Mouse (Mus musculus): ENCODE measurements around the gene Slc33a1.
A peak's percentile ranks its signal among the peaks of the same experiment; 100 is the strongest.

Gene Slc33a1

DNA sequence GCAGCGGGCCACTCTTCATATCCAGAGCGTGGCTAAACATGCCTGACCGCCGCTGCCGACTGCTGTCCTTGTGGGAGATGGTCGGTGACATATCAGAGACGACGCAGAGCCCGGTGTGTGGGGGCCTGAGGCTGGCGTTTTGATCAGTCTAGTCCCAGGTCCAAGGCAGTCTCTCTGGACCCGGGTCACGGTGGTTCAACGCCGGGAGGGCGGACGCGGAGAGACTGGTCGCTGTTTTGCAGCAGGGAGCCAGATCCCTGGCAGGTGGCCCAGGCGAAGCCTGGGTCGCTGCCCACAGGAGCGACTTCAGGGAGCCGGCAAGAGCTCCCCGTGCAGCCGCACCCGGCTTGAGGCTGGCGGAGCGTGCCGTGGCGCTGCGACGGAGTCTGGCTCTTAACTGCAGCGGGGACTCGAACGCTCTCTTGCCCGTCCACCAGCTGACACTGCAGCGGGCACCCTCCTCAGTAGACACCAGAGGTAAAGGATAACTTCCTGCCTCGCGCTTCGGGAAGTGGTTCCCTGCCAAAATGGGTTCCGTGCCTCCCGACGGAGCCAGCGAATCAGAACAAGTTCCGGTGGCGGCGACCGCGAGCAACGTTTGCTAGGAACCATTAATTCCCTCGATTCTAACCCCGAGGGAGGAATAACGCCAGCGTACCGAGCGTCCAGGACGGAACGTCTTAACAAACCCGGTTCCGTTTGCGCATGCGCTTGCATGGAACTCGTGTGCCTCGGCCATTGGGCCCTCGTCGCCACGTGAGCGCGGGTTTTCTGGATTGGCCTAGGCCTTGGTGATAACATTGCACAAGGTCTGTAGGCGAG is at the start of gene Slc33a1:
TSS of gene Slc33a1 (minus strand) at position 669 of the 822 bp plus-strand sequence.
- DNase-seq (ENCODE audit: low read depth): peak; percentile 100

DNA sequence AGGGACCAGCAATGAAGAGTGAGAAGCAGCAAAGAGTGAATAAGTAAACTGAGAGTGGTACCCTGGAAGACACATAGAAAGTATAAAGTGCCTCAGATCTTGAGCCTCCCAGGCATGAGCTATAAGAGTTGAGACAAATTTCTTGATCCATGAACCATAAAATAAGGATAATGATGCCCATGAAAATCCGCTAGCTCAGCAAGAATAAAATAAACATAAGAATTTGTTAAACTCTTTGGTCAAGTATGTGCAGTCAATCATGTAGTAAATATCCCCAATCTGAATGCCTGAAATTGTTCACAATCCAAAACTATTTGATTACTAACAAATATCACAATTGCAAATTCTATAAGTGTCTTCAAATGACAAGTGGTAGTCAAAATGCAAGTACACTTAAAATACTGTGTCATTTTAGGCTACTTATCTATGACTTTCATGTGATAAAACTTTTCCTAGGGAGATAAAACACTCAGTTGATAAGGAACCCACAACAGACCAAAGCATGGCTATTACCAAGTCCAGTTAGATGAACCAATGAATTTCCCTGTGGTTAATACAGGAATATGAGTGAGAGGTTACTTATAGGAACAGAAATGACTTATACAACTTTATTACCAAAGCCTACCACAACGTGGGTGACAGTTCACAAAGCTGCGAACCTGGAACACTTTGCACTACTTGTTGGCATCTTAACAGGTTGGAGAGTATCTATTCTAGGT is 24.3 kb upstream of the Slc33a1 start:
- no peak for DNase-seq (ENCODE audit: low read depth)

DNA sequence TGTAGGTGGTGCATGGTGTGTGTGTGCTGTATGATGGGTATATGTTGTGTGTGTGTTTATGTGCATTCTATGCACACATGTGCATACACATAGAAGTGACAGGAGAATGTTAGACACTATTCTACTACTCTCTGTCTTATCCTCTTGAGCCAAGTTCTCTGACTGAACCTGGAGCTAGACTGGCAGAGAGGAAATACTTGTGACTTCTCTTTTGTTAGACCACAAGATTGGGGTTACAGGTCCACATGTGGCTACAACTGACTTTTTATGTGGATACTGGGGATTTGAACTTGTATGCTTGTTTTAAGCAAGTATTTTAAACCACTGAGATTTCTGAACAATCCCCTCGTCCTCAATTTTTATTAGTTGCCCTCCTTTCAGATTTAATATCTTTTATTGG is 22.1 kb upstream of the Slc33a1 start:
- no peak for DNase-seq (ENCODE audit: low read depth)

DNA sequence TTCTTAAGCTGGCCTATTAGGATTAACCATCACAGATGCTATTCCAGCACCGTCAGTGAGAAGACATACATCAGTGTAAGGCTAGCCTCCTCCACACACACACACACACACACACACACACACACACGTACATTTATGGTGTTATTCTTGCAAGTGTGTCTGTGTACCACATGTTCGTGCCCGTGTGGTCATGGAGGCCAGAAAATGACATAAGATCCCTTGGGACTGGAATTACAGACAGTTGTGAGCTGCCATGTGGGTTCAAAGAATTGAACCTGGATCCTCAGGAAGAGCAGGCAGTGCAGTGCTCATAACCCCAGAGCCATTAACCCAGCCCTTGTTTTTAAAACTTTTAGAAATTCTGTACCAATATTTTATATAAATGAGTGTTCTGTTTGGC is 13.3 kb upstream of the Slc33a1 start:
- no peak for DNase-seq (ENCODE audit: low read depth)

DNA sequence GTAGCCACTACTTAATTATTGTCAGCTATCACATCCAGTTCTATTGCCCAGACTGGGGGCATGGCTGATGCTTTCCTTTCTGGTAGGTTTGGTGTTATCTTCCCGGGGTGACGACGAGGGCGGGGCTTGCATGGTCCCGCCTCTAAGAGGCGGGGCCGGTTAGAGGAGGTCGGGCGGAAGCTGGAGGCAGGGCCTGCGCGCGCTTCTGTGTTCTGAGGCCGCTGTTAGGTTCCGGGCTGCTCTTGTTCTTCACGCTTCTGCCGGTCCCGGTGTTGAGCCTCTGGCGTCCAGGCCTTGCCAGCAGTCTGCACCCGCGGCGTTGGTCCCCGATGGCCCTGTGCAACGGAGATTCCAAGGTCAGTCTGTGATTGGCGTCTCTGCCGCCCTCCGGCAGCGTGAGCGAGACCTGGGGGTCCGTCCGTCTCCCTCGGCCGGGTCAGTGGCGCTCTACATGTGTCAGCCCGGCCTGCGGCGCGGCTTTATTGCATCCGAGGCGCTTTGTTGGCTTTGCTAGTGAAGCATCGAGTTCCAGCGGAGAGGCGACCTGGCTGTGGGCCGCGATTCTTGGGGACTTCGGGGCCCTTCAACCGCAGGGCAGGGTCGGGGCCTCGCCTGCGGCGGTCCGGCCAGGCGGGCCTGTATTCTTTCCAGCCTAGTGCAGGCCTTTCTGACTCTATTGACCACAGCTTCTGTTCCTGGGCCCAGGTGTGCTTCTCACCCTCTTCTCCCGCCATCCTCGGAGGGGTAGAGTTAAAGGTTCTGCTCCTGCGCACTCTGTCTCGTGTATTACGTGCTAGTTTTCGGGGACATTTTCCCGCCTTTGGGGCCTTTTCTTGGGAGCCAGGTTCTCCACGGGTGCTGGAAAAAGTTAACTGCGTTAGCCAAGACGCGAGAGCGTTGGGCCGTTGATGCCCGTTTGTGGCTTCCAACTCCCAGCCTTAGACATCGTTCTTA is 11.7 kb upstream of the Slc33a1 start, which contains the start of gene Gmps:
TSS of gene Gmps (plus strand) at position 152 of the 954 bp plus-strand sequence.
- DNase-seq (ENCODE audit: low read depth): peak; percentile 98

DNA sequence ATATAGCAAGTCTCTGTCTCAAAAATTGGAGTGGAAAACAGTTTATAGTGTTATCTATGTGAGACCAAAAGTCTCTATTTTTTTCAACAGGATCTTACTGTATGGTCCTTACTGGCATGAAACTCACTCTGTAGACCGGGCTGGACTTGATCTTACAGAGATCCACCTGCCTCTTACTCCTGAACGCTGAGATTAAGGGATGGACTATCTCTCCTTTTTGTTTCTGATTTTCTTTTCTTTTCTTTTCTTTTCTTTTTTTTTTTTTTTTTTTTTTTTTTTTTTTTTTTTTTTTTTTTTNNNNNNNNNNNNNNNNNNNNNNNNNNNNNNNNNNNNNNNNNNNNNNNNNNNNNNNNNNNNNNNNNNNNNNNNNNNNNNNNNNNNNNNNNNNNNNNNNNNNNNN is 1.4 kb upstream of the Slc33a1 start:
- no peak for DNase-seq (ENCODE audit: low read depth)

DNA sequence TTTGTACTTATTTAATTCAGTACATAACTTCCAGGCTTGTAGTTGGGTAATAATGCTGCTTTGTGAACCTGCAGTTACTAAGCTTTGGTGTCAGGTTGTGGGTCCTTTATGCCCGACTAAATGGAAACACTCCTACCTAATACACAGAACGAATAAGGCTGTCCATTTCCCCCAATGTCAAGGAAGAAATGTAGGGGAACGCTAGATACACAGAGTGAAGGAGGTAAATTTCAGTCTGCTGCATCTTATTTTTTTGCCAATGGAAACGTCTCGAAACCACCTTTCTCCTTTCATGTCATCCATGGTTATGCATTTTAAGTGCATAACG is 318 bp upstream of the Slc33a1 start:
- no peak for DNase-seq (ENCODE audit: low read depth)

DNA sequence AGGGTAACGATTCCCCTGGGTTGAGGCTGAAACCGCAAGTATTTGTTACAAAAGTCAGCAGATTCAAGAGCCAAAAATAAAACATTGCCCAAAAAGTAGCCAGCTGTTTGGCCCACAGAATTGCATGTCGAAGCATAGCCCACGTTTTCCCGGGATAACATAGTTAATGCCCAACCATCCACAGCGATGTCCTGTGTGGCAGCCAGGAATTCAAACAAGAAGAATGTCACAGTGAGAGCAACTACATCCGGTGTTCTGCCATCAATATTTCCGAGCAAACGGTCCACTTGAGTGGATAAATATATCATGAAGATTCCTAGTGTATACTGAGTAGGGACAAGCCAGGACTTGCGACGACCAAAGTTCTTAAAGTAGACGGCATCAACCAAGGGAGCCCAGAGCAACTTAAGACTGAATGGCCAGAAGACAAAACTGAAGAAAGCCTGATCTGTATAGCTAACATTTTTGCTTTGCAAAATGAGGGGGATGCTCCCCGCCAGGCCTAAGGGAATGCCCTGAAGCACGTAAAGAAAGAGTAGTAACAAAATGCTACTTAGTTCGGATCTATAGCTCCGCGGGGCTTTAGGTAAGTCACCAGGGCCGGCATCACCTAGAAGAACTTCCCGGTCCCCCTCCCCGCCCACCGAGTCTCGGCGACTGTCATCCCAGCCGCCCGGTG is 1.0 kb downstream of the Slc33a1 start:
- DNase-seq (ENCODE audit: low read depth): peak; percentile 48

DNA sequence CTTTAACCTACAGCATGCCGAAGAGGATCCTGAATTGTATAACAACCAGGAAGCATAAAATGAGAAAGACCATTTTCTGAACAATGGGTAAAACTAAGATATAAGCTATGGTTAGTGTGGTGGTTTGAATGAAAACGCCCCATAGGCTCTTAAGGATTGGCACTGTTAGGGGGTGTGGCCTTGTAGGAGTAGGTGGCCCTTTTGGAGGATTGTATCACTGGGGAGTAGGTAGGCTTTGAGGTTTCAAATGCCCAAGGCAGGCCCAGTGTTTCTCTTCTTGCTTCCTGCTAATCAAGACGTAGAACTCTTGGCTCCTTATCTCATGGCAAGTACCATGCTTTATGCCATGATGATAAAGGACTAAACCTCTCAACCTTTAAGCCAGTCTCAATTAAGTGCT is 14.7 kb downstream of the Slc33a1 start:
- no peak for DNase-seq (ENCODE audit: low read depth)

DNA sequence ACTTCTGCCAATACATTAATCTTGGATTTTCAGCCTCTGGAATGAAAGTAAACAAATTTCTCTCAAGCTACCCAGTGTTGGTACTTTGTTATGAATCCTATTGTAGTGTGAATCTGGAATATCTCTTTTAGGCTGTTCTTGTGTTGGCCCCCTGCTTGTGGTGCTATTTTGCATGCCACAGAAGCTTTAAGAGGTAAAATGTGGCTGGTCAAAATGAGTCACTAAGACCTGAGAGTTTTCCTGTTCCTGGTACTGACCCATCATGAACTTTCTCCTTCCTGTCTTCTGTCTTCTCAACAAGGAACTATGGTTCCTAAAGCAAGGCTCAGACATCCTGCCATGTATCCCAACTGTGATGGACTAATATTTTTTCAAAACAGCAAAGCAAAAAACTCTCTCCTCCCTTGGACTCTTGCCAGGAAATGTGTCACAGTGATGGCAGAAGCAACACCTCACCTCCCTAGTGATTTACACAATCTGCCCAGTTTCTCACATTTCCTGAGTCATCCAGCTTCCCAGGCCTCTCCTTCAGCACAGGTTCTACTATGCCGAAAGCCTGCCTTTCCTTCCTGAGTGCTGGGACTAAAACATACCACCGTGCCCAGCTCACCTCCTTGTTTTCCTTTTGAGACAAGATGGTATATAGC is 23.2 kb downstream of the Slc33a1 start:
- no peak for DNase-seq (ENCODE audit: low read depth)

DNA sequence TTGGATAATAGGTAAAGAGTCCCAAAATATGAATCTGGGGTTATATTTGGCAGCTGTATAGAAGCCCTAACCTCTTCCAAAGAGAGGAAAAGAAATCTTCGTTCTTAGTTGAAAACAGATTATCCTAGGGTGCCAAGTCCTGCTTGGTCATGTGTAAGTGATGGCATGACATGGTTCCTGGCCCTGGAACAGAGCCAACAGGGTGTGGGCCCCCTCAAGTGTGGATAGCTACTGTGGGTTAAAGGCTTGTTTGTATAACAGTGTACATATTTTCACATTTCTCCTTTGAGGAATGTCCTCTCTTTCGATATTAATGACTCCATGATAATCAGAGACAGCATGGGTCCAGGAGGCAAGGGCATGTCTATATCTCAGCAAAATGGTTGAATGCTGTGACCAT is 25.6 kb downstream of the Slc33a1 start:
- DNase-seq (ENCODE audit: low read depth): no peak

DNA sequence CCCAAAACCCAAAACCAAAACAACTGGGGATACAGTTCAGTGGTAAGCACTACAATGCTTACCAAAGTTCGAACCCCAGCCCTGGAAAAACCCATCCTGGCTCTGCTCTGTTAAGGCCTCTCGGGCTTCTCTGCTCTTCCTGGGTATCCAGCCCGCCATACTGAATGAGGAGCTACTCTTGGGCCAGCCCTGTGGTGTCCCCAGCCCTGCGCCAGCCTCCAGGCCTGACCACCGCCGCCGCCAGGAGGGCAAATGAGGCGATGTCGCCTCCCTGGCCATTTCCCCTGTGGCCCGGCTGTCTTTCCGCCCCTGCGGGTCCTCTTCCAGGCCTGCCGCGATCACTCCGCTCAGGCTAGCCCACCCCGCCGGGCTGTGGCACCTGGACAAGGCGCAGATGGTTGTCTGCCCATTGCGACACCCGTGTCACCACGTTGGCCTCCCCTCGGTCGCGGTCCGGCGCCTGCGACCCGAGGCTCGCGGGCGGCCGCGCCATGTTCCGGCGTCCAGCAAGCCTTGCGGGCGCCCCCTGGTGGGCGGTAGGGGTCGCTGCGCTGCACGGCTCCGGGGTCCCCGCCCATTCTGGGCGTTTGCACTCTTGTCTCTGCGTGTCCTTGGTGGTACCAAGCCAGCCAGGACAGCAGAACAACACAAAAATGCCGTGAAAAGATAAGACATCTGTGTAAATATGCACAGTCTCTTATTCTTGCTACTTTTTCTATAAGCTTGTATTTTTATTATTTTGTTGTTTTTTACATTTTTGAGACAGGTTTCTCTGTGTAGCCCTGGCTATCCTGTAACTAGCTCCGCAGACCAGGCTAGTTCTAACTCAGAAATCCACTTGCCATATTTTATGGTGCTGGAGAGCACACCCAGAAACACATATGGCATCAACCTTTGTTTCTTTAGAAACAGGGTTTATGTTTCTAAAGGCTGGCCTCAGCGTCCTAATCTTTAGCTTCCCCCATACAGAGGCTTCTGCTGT is 35.4 kb downstream of the Slc33a1 start, which contains the start of gene E130311K13Rik:
TSS of gene E130311K13Rik (minus strand) at position 595 of the 982 bp plus-strand sequence.
- peak; percentile 89 for DNase-seq (ENCODE audit: low read depth)

DNA sequence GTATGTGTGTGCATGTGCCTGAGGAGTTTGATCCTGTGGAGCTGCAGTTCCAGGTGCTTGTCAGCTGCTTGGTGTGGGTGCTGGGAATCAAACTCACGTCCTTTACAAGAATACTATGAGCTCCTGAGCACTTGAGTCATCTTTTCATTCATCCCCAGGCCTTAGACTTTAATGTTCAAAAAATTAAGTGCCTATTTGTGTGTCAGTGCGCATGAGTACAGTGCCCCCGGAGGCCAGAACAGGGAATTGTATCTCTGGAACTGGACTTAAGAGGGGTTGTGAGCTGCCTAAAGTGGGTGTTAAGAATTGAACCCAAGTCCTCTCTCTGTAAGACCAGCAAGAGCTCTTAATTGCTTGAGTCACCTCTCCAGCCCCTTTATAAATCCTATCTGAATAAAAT is 44.9 kb downstream of the Slc33a1 start:
- DNase-seq (ENCODE audit: low read depth): peak; percentile 50

DNA sequence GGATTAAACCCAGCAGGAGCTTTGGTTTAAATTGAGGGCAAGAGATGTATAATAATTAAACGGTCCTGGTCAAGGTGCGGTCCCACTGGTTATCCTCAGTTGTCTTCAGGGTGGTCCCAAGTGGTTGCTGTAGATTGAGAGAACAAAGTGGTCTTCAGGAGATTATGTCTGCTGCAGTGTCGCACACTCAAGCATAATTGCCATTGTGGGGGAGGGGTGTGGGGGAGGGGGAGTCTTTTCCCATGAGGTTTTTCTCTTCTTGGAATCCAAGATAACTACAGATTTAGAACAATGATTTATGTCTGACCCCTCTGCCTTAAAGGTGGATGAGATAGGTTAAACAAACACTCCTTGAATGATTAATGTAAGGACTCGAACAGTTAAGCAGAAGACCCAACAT is 54.3 kb downstream of the Slc33a1 start:
- DNase-seq (ENCODE audit: low read depth): no peak

DNA sequence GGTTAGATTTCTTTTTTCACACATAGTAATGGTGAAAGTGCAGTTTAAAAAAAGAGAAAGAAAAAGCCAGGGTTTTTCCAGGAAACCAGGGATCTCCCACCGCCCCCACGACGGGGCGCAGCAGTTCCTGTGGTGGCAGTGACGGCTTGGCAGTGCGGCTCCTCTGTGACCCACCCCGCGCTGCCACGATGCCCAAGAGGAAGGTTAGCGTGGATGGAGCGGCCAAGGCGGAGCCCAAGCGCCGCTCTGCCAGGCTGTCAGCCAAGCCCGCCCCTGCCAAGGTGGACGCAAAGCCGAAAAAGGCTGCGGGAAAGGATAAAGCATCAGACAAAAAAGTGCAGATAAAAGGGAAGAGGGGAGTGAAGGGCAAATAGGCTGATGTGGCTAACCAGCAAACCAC is 59.3 kb downstream of the Slc33a1 start:
- no peak for DNase-seq (ENCODE audit: low read depth)

DNA sequence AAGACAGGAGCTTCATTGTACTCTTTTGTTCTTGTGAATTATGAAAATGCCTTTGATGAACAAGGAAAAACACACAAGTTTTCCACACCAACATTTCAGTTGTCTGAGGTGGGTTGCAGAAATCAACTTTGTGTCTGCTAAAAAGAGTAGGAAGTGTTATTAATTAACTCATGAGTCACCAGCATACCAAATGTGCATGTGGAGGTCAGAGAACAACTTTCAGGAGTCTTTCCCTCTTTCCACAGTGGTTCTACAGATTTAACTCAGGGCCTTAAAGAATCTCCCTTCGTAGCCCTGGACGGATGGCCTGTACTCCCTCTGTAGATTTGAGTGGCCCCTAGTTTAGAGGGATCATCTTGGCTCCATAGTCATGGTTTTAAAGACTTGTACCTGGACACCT is 60.4 kb downstream of the Slc33a1 start:
- DNase-seq (ENCODE audit: low read depth): no peak

DNA sequence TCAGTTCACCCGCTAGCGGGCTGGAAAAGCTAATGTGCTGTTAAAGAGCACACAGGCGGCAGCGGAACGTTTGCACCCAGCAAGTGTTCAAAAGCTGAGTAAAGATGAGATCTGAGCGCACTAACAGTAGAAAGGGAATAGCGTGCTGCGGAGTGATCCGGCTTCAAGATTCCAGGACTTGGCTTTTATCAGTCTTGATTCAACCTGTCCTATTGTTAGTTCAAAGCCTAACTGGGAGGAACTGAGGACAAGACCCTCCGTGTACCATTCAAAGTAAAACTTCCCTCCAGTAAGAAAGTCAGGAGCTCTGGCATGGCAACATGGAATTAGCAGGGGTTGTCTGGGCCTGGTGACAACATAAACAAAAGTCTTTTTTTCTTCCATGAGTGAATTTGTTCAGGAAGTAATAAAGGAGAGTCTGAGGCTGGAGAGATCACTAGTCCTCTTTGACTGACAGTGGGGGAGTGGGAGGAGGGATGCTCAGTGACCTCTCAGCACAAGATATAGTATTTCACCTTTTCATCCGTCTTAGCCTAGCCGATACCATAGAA is 64.5 kb downstream of the Slc33a1 start:
- DNase-seq (ENCODE audit: low read depth): no peak

DNA sequence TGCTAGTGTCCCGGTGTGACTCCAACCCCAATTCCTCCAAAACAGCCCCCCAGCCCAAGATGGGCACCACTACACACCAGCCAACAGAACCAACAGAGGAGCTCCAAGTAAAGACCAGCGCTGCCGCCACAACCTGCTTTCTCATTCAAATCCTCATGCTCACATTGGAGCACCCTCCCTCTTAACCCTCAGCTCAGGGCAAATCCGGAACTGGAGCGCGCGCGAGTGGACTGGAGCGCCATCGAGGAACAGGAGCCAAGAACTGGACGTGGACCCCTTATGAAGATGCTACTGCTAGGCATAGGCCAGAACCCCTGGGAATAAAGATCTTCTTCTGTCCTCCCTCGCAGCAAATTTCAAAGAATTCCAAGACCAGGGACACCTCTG is 65.3 kb downstream of the Slc33a1 start, which contains the start of gene Plch1:
TSS of gene Plch1 (minus strand) at position 164 of the 387 bp plus-strand sequence.
- peak; percentile 3 for DNase-seq (ENCODE audit: low read depth)

DNA sequence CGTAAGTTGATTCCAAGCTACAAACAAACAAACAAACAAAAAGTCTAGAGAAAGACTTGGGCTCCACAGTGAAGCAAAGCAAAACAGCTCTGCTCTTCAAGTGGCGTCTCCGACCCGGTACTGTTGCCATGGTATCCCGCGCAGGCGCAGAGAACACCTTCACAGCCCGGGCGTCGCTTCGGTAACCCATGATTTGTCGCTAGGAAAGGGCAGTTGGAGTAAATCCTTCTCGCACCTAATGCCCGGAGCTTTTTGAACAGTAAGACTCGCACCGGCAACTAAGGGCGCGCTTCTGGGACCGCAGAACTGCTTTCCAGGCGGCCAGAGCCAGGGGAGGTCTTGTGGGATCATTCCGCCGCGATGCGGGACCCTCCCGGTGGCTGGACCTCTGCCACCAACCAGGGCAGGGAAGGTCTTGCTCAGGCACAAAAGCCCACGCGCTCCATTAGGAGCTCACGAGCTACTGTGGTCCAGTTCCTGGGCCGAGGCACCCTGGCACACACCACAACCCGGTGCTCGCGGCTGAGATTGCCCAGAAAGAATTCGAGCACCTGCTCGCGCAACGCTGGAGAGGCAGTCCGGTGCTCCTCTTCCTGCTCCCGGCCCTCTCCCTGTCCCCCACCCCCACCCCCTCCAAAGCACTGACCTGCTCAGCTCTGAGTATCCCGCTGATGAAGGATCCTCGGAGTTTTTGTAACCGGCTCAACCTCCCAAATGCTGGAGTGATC is 65.8 kb downstream of the Slc33a1 start:
- peak; percentile 39 for DNase-seq (ENCODE audit: low read depth)

Data from naive thymus-derived CD4-positive, alpha-beta T cell, adult 2 months (primary cell).